Mouse (Mus musculus): ENCODE results near the gene Rfxap.

DNA sequence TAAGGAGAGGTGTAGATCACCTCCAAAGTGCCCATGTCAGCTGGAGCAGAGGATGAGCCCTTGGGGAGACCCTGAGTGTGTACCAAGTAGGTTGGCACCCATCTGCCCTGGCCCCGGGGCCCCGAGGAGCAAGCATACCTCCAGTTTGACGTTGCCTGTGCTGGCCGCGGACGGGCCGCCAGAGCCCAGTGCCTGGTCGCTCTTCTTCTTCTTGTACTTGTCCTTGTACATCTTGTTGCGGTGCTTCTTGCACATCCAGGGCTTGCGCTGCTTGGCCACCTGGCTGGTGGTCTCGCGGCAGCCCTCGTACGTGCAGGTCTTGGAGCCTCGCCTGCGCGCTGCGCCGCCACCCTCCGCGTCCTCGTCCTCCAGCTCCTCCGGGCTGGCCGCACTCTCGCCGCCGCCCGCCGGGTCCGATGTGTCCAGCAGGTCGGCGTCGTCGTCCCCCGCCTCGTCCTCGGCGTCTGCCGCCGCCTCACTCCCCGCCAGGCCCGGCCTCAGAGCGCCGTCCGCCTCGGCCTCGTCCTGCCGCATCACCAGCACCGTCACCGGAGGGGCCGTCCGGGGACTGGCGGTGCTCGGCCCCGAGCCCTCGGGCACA lies 430 bp downstream of the Rfxap start:
- no peak for TF ChIP-seq POLR2A (IDR thresholded peaks at IDR 0.05; ENCODE audit: borderline replicate concordance, insufficient read depth, low read length)
- no peak for TF ChIP-seq CTCF (IDR thresholded peaks at IDR 0.05; ENCODE audit: borderline replicate concordance, insufficient read depth, low read depth, low read length)

Measured in cerebellum, adult 2 months (tissue).